Mouse (Mus musculus) midbrain, postnatal 0 days (tissue): ENCODE data around the gene Gpr33. TPM values are rescaled to one million over a fixed set of nuclear protein-coding genes. Genes with fewer than 3 reads are reported as not detected.

ENCODE experiments used
- ATAC-seq: fragments of 200-750 bp; cut with Nextera tagmentation; 2 replicates; pipeline ENCODE4 v1.8.0; 2017; ENCODE audit warnings: moderate number of reproducible peaks, mild to moderate bottlenecking, moderate TSS enrichment, moderate library complexity; ENCODE audit not compliant: low FRiP score
- DNase-seq: peaks from one replicate; pipeline ENCODE4 v3.0.0-alpha.2; 2015; ENCODE audit warnings: low spot score
- H3K27ac ChIP-seq: fragments of 300-500 bp; sonication (generic); 2 replicates; pipeline ENCODE4 v1.5.1; 2014; ENCODE audit warnings: low read depth, mild to moderate bottlenecking, low read length, mixed read lengths
- H3K27me3 ChIP-seq: fragments of 300-500 bp; sonication (generic); 2 replicates; pipeline ENCODE4 v1.6.1; 2014; ENCODE audit warnings: low read length, control low read depth, mixed read lengths; ENCODE audit not compliant: insufficient read depth
- H3K36me3 ChIP-seq: fragments of 300-500 bp; sonication (generic); 2 replicates; pipeline ENCODE4 v1.6.1; 2014; ENCODE audit warnings: low read length, control low read depth, mixed read lengths; ENCODE audit not compliant: insufficient read depth
- H3K4me1 ChIP-seq: fragments of 300-500 bp; sonication (generic); 2 replicates; pipeline ENCODE4 v1.6.1; 2014; ENCODE audit warnings: mild to moderate bottlenecking, control low read depth, antibody characterized with exemption, low read length, mixed read lengths; ENCODE audit not compliant: insufficient read depth
- H3K4me2 ChIP-seq: fragments of 300-500 bp; sonication (generic); 2 replicates; pipeline ENCODE4 v1.6.1; 2014; ENCODE audit warnings: low read depth, mild to moderate bottlenecking, low read length, mixed read lengths; ENCODE audit not compliant: poor library complexity, severe bottlenecking
- H3K4me3 ChIP-seq: fragments of 300-500 bp; sonication (generic); 2 replicates; pipeline ENCODE4 v1.5.1; 2014; ENCODE audit warnings: low read depth, mild to moderate bottlenecking, low read length, moderate library complexity
- H3K9ac ChIP-seq: fragments of 300-500 bp; sonication (generic); replicated peaks from 2 replicates; pipeline ENCODE4 v1.6.1; 2014; ENCODE audit warnings: mild to moderate bottlenecking, low read length, moderate library complexity, mixed read lengths; ENCODE audit not compliant: poor library complexity, severe bottlenecking
- H3K9me3 ChIP-seq: fragments of 300-500 bp; sonication (generic); 2 replicates; pipeline ENCODE4 v1.6.1; 2016; ENCODE audit warnings: low read length, control low read depth
- CTCF ChIP-seq: IDR thresholded peaks from 2 replicates; pipeline ENCODE4 v1.5.1; 2016; ENCODE audit warnings: antibody characterized with exemption, mild to moderate bottlenecking
- WGBS: fragments of 180-500 bp; shearing (Covaris S2); extraction: QIAGEN DNeasy Blood & Tissue Kit; methylation state at CpG from one replicate; pipeline ENCODE4 v1.1.7; 2014; 5-methylcytosine and 5-hydroxymethylcytosine counted together
- polyA plus RNA-seq: library from polyadenylated mRNA; unstranded; fragments of >200 nt; fragmentation: Nextera tagmentation; extraction: Ambion mirVana; gene quantifications from 2 replicates; pipeline ENCODE4 v1.2.1, GENCODE M21; 2015
- total RNA-seq: library from RNA; depleted of rRNA; stranded (reverse); fragments of >200 nt; gene quantifications from 2 replicates; pipeline ENCODE4 v1.2.3, GENCODE M21; 2014

Gpr33 gene
- total and polyA plus RNA-seq, 2 experiments from 2014 or later = not detected

DNA sequence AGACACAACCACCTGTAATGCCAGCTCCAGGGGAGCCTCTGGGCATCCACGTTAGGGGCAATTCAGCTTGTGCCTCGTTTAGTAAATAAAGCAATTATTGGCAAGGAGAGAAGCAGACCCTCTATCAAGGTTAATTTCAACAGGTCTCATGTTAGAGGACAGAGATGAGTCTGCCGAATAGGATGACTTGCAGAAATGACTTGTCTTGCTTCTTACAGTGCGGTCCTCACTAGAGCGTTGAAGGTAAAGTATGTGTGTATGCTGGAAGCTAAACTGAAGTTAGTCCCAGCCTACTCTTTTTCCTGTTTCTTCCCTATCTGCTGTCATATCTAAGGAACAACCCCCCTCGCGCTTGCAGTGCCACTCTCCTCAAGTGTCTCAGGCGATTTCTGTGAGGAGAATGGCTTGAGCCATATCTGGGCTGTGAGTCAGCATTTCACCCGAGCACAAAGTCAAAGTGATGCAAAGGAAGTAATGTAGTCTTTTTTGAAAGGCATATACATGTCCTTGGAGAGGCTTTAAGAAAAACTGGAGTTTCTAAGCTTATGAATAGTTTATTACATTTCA lies 29.4 kb downstream of the Gpr33 start:
- DNase-seq (no peak), ATAC-seq (no peak)
- no peak for TF ChIP-seq CTCF
- Histone ChIP-seq H3K36me3 (peaks cover 5% of the 10 kb centered on the region; the same call in 1 of the 2 replicates), H3K4me2 (no peak overlapping the region), H3K27ac (no peak overlapping the region), H3K4me3 (no peak overlapping the region), H3K27me3 (no peaks in the 10 kb centered on the region), H3K9ac (no peak overlapping the region), H3K9me3 (no peaks in the 10 kb centered on the region), H3K4me1 (no peaks in the 10 kb centered on the region)
- WGBS = 91% methylated on average over 9 of the region's 9 CpGs

DNA sequence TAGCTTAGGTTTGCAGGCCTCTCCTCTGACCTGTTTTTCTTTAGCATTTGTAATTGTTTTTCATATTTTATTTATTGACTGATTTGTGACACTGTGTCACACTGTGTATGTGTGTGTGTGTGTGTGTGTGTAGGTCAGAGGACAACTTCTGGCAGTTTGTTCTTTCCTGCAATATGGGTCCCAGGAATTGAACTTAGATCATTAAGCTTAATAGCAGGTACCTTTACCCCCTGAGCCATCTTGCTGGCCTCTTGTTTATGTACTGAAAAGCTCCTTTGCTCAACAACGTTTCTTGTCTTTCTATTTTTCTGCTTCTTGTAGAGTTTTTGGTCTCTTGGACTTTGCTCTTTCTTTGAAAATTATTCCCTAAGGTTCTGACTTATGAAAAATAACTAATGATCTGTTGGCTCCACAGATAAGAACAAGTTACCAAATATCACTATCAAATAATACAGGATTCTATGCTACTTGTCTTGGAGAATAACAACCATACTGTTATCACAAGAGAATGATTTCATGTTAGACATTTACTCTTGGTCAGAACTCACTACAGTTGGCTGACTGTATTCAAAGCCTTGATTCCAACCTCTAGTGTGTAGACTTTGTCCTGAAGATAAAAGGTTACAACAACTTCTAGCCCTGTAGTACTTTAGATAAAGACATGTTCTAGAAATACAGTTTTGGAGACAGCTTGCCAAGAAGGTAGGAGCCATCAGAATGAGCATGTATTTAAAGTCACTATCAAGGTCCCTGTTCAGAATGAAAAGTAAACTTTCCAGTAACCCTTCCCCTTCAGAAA lies 31.9 kb downstream of the Gpr33 start:
- no peak for TF ChIP-seq CTCF
- no peak for ATAC-seq
- WGBS = 85% methylated on average over 1 of the region's 1 CpGs

DNA sequence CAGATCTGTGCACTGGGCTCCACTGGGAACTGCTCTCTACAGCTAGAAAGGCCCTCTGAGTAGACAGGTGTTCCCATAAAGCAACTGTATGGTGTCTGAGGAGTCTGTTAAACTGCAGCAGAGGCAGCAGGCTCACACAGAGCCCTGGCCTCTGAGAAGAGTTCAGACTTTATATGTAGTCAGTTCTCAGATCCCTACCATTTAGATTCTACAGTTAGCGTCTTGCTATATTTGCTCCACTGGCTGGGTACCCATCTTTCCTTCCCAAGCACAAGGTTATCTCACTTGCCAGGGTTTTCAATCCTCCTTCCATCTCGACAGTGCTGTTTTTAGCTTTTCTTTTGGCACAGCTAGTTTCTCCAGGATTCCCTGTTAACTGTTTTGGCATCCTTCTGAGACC lies 37.2 kb downstream of the Gpr33 start:
- Histone ChIP-seq H3K4me3 (no peak overlapping the region), H3K4me2 (no peak overlapping the region), H3K4me1 (no peaks in the 10 kb centered on the region), H3K36me3 (no peaks in the 10 kb centered on the region), H3K9ac (no peak overlapping the region), H3K27ac (no peak overlapping the region), H3K27me3 (no peaks in the 10 kb centered on the region), H3K9me3 (no peaks in the 10 kb centered on the region)
- 79% methylated on average over 2 of the region's 2 CpGs for WGBS
- DNase-seq = no peak
- TF ChIP-seq CTCF = no peak
- ATAC-seq = no peak

More for the DNA sequence above, 31.9 kb downstream of the Gpr33 start:
- H3K4me2 ChIP-seq = no peak overlapping the region
- H3K27me3 ChIP-seq = no peaks in the 10 kb centered on the region
- H3K9me3 ChIP-seq = no peaks in the 10 kb centered on the region
- no peak overlapping the region for H3K4me3 ChIP-seq
- H3K4me1 ChIP-seq = no peaks in the 10 kb centered on the region
- H3K9ac ChIP-seq = no peak overlapping the region
- no peak for DNase-seq
- no peak overlapping the region for H3K27ac ChIP-seq
- H3K36me3 ChIP-seq = peaks cover 5% of the 10 kb centered on the region; the same call in 1 of the 2 replicates

DNA sequence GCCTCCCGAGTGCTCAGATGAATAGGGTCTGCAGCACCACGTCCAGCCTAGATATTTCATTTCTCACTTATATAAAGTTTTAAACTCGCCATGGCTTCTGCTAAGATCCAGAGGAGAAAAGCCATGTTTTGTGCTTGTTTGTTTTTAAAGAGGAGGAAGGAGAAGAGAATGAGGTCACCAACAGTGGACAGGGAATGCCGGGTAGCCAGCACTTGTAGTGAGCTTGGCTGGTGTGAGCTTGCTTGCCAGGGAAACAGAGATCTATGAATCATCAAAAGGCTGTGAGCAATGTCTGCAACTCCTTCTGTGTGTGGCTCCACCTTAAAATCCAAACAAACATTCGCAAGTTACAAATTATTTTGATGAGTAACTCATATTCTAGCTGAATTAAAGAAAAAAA lies 39.3 kb downstream of the Gpr33 start:
- WGBS = 87% methylated on average over 5 of the region's 5 CpGs
- Histone ChIP-seq H3K27me3 (no peaks in the 10 kb centered on the region), H3K36me3 (no peaks in the 10 kb centered on the region), H3K4me3 (no peak overlapping the region), H3K4me2 (no peak overlapping the region), H3K9ac (no peak overlapping the region), H3K9me3 (no peaks in the 10 kb centered on the region), H3K4me1 (no peaks in the 10 kb centered on the region), H3K27ac (no peak overlapping the region)
- ATAC-seq = no peak
- DNase-seq = no peak
- TF ChIP-seq CTCF = no peak

DNA sequence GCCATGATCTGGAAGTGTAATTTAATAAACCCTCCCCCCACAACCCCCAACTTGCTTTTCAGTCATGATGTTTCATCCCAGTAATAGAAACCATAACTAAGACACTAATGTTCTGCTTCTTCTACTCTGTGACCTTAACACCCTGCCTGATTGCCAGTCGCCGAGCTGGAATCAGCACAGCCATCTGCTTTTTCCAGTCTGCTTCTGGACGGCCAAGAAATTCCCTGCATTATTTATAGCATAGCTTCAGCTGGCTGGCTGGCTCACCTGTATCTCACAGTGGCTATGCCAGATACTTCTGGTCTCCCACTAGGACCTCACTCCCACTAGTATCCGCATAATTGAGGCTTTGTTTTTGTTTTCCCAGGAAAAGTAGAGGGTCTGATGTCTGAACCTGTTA lies 42.0 kb downstream of the Gpr33 start:
- 74% methylated on average over 4 of the region's 4 CpGs for WGBS
- no peaks in the 10 kb centered on the region for H3K4me1 ChIP-seq
- TF ChIP-seq CTCF = no peak
- H3K9ac ChIP-seq = no peak overlapping the region
- H3K9me3 ChIP-seq = no peaks in the 10 kb centered on the region
- no peak overlapping the region for H3K4me3 ChIP-seq
- no peak overlapping the region for H3K4me2 ChIP-seq
- no peaks in the 10 kb centered on the region for H3K27me3 ChIP-seq
- DNase-seq (no peak), ATAC-seq (no peak)
- no peaks in the 10 kb centered on the region for H3K36me3 ChIP-seq
- no peak overlapping the region for H3K27ac ChIP-seq

DNA sequence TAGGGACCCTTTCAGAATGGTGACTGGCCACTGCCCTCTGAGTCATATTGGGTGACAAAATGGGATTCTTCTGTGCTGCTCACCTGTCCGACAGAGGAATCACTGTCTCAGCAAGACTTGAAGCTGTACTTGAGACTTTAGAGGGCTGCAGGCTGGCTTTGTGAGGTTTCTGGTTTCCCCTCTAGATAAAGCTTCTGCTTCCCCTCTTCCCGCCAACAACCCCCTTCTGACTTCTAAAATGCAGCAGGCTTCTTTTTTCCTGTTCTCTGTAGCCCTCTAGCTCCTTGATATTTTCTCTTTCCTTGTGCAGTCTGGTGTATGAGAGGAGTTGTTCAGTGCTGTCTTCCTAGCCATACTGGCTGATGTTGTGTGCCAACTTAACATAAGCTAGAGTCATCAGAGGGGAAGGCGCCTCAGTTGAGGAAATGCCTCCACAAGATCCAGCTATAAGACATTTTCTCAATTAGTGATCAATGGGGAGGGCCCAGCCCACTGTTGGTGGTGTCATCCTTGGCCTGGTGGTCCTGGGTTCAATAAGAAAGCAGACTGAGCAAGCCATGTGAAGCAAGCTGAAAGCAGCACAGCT lies 42.6 kb downstream of the Gpr33 start:
- 94% methylated on average over 3 of the region's 3 CpGs for WGBS
- Histone ChIP-seq H3K9me3 (no peaks in the 10 kb centered on the region), H3K9ac (no peak overlapping the region), H3K27ac (no peak overlapping the region), H3K4me1 (no peaks in the 10 kb centered on the region), H3K36me3 (no peaks in the 10 kb centered on the region), H3K27me3 (no peaks in the 10 kb centered on the region), H3K4me3 (no peak overlapping the region), H3K4me2 (no peak overlapping the region)
- DNase-seq (no peak), ATAC-seq (no peak)
- no peak for TF ChIP-seq CTCF
